Mouse (Mus musculus) embryo, embryonic 11 days (tissue): Measurements from ENCODE around the gene Gm37419.

Source experiments
- DNase-seq: peaks from one replicate; pipeline ENCODE4 v3.0.0-alpha.2; 2015

The Gm37419 gene

DNA sequence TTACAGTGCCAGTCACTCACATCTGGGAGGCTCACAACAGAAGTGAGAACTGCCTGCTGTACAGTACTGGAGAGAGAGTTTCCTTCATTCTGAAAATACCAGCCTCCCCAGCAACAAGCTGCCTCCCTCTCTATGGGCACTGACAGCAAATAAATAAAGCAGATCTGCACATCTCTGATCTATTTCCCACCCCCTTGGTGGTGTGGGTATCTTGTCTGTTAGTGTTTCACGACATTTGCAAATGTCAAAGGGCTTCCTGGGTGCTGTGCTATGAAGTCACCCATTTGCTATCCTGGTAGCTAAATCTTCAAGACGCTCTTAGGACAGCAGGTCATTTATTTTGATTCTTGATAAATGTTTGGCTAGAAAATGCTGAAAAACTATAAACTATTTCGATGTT, 8.9 kb downstream of the Gm37419 start:
- no peak for DNase-seq

DNA sequence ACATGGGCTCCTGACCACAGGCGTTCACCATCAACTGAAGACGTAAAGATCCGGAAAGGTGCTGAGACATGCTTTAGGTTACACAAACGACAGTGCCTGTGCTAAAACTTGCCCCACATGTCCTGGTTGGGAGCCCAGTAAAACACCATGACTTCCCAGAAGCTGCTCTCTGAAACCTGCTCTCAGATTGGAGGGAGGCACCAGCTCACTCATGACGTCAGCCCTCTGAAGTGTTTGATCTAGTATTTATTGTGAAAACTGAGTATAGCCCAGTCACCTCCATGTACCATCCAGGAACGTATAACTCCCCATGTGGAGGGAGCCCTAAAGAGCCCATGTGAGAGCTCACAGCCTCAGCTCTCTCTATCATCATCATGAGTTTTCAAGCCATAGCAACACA, 9.6 kb downstream of the Gm37419 start:
- no peak for DNase-seq

- DNase-seq, result no peak
Measured at GRCm38 (mm10) chr16:24005928-24006327, 17.6 kb downstream of the Gm37419 start.

DNA sequence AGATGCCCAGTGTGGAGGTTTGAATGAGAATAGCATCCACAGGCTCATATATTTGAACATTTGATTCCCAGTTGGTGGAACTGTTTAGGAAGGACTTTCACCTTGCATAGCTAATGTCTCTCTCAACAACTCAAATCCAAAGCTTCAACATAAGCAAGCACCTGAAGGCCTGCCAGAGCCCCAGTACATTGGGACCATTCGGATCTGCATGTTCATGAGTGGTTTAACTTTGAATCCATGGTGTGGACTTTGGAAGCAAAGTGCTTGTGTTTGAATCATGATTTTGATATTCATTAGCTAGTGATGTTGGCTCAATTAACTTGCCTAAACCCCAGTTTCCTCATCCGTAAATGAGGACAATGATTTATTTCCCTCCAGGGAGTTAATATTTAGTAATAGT, 21.6 kb downstream of the Gm37419 start:
- no peak for DNase-seq

DNA sequence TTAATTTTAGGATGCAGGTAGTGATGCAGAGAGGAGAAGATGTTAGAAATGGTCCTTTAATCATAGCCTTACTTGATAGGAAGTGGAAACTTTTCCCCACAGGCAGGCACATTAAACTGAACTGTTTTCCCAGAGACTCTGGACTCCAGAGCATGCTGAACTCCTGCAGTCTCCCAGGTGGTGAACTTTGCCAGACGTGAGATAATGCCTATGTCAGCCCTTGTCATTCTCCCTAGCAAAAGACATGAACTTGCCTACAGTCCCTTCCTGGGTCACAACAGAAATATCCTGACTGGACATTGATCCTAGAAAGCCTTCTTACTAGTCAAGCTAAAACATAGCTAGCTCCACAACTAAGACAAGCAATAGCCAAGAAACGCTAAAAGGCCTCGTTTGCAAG, 23.0 kb downstream of the Gm37419 start:
- no peak for DNase-seq

GRCm38 (mm10) chr16:24012066-24012465, 23.8 kb downstream of the Gm37419 start:
- no peak for DNase-seq

DNA sequence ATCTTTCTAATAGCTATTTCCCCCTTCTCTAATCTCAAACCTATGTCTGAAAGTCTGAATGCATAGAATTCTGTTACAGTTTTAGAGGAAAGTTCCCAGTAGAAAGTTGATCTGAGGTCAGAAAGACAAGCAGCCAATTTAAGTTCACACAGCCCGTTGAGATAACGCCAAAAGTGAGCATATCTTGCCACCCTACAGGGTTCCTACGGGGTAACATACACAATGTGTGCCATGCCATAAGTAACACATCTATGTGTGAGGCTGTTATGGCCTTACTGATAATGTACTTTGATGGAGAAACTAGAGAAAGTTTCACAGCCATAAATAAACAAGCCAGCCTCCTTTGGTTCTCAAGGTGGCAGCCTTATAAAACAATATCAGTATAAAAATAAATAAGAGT, 26.1 kb downstream of the Gm37419 start:
- no peak for DNase-seq

DNA sequence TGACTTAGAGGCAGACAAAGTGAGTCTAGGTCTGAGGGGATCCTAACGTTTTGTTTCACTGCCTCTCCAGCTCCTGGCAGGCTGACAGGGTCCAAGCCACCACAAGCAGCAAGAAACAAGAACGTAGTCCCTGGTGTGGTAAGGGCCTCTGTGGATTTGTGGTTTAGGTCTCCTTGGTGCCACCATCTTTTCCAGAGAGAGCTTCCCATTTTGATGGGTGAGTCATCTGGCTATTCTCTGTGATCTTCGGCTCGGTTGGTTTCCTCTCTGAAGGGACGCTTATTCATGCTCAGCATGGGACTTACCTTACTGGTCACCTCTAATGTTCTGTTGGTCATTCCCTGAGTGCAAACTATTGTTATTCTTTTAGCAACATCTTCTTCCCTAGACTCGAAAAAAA, 28.0 kb downstream of the Gm37419 start:
- no peak for DNase-seq

- no peak for DNase-seq
Measured at GRCm38 (mm10) chr16:24016742-24017141, 28.5 kb downstream of the Gm37419 start.

DNA sequence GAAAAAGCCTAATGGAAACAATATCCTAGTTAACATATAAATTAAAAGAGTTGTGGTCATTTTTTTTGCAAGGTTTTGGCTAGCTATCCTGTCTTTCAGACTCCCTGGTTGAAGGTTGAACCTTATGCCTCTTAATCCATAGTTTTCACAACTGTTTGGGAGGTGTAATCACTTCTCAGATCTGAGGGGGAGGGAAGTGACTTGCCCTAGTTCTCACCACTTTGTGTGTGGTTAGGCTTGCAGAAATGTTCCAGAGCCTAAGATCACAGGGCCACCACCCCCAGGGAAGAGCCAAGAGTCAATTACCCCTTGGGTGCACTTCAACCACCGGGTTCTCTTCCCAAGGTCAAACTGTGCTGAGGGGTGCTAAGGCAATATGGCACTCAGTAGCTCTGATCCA, 33.4 kb downstream of the Gm37419 start:
- no peak for DNase-seq

DNA sequence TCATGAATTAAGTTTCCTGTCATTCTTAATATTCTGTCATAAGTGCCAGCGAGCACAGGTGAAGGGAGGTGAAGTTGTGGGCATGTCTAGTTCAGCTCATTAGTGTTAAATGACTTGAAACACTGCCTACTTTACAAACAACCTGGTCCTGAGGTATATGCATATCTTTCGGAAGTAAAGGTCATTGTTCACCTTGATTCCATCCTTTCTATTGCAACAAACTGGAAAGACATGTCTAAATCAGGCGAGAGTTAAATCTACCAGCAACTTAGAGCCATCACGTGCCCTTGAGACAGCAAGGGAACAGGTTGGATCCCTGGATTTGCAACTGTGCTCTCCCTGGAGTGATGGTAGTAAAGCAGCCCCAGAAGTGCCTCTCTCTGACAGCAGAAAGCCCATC, 34.3 kb downstream of the Gm37419 start:
- no peak for DNase-seq

GRCm38 (mm10) chr16:24025442-24025841, 37.2 kb downstream of the Gm37419 start:
- no peak for DNase-seq

GRCm38 (mm10) chr16:24029965-24030672, 41.8 kb downstream of the Gm37419 start:
- no peak for DNase-seq

GRCm38 (mm10) chr16:24033259-24033658, 45.0 kb downstream of the Gm37419 start:
- no peak for DNase-seq

- DNase-seq, result no peak
Measured at GRCm38 (mm10) chr16:24034450-24034849, 46.2 kb downstream of the Gm37419 start.

DNA sequence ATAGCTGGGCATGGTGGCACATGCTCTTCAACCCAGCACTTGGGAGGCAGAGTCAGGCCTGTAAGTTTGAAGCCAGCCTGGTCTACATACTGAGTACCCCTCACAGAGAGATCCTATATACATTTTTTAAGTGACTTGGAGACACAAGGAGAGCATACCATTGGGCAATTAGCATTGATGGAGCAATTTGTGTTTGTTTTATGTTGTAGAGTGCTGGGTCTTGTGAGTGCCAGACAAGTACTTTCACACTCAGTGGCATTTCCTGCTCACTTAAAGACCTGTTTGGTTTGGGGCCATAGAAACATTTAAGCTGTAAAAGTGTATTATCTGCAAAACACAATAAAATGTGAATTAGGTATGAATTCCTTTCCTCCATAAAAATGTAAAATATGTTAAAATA, 47.5 kb downstream of the Gm37419 start:
- DNase-seq, result no peak

GRCm38 (mm10) chr16:24036398-24036797, 48.1 kb downstream of the Gm37419 start:
- DNase-seq, result no peak
